Mouse (Mus musculus): ENCODE data around the gene Card14. TPM values are rescaled to one million over a fixed set of nuclear protein-coding genes. Genes with fewer than 3 reads are reported as not detected.

The Card14 gene
- total RNA-seq, 2 experiments from 2014 or later, result 0.06 to 0.16 TPM

DNA sequence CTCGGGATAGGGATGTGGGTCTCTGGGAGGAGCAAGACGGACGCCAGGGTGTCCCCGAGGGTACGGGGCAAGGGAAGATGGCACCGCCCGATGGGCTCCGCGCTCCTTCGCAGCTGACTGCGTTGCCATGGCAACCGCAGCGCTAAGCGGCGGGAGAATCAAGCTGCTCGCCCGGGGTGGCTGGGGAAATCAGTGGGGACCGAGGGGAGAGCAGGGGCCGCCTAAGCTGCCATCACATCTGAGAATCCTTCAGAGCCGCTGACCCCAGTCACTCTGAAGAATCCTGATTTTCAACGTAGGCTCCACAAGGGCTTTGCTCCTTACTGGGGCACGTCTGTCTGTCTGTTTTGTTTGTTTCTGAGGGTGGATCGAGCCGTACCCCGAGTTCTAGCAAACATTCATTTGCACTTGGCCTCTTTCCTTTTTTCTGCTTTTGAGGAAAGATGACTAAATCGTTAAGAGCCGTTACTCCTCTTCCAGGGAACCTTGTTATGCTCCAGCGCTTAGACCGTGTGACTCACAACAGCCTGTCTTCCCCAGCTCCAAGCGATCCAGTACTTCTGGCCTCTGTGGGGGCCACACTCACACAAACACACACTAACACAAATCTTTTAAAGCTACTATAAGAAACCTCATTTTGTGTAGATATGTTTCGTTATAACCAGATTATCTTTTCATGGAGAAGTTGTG, 7.2 kb upstream of the Card14 start:
- intact Hi-C loops (cut with DNase I), result loop anchor here (2.0 kb wide), 1 partner anchor 54 kb away; the partner anchor contains the start of genes Sgsh and Slc26a11
- DNase-seq, result no peak

GRCm38 (mm10) chr11:119300986-119301385, 6.6 kb upstream of the Card14 start:
- intact Hi-C loops (cut with DNase I), result loop anchor here (2.0 kb wide), 1 partner anchor 54 kb away; the partner anchor contains the start of genes Sgsh and Slc26a11
- no peak for DNase-seq

DNA sequence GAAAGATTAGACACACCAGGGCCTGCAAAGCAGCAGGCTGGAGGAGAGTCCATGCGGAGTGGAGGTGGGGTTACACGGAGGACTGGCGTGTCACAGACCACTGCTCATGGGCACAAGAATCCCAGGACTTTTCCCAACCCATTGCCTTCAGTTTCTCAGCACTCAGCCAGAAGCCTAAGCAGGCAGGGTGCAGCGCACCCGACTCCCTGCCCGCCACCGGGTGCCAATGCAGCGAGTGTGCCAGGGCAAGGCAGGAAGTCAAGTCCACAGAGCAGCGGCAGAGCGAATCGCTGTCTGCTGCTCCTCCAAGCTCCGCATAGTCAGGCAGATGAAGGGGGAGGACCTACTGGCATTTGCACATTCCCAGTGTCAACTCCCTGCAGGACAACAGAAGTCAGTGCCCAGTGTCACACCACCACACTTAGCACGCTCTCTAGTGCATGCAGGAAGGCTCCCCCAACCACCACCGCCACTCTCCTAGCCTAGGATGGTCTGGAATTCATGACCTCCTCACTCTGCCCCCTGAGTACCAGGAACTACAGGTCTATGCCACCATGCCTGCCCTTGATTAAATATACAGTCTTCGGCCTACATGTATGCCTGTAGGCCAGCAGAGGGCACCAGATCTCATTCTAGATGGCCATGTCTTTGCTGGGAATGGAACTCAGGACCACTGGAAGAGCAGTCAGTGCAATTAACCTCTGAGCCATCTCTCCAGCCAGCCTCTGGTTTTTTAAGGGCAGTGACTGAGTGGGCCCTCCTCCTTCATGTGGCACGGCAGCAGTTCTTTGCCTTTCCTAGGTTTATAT, 2.5 kb upstream of the Card14 start:
- peak; percentile 28 for DNase-seq
- intact Hi-C loops (cut with DNase I), result no loop called here

- no peak for DNase-seq
- intact Hi-C loops (cut with DNase I), result no loop called here
These were observed 558 bp upstream of the Card14 start for GRCm38 (mm10) chr11:119306762-119307657.

- intact Hi-C loops (cut with DNase I), result no loop called here
- DNase-seq, result no peak
These were observed 348 bp downstream of the Card14 start for GRCm38 (mm10) chr11:119307916-119308315.

GRCm38 (mm10) chr11:119310621-119311020, 3.1 kb downstream of the Card14 start:
- no peak for DNase-seq
- intact Hi-C loops (cut with DNase I), result no loop called here

DNA sequence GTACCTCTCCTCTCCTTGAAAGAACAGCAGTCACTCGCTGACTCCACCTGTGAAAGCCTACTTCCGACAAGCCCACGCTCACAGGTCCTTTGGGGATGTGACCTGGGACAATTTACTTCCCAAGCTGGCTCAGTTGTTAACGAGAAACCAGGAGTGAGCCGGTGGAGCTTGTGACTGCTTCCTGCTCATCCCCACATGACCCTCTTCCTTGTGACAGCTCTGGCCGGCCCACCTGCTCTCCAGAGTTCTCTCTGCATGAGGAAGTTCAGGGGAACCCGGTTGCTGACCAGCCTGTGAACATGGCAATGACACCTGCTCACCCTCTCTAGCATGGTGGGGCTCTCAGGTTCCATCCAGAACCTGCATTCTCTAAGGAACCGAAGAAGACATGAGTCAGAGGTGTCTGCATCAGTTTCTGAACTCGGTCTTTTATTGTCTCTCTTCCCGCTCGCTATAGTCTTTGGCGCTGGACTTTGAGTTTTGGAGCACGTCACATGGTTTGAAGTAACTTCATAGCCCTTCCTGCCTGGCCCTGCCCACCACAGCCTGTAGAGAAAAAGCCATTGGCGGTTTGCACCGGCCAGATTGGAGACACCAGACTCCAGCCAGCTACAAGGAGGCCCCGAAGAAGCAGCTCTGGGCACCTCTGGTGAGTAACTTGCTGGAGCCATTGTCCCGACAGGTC, 6.8 kb downstream of the Card14 start:
- intact Hi-C loops (cut with DNase I), result no loop called here
- DNase-seq, result no peak

- peak; percentile 12 to 24 for DNase-seq
- intact Hi-C loops (cut with DNase I), result no loop called here
These were observed 9.2 kb downstream of the Card14 start for GRCm38 (mm10) chr11:119316720-119317119.

- intact Hi-C loops (cut with DNase I), result no loop called here
- DNase-seq, result no peak
These were observed 15.0 kb downstream of the Card14 start for GRCm38 (mm10) chr11:119322521-119322920.

GRCm38 (mm10) chr11:119325068-119325467, 17.5 kb downstream of the Card14 start:
- no peak for DNase-seq
- intact Hi-C loops (cut with DNase I), result no loop called here

DNA sequence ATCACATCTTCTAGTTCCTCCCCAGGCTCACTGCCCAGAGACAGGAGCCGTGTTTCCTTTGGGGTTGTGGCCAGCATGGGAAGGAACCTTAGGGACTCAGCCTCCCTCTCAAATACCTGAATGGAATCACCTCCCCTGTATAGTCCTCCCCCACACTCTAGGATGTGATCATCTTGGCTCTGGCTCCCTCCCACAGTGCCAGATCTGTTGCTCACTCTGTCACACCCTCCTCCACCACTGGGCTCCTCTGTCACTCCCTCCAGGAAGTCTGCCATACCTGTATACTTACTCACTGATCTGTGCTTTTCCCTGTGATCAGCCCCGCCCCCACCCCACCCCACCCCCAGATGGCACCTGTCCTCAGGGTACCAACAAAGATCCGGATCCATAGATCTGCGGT, 23.0 kb downstream of the Card14 start:
- intact Hi-C loops (cut with DNase I), result no loop called here
- no peak for DNase-seq

DNA sequence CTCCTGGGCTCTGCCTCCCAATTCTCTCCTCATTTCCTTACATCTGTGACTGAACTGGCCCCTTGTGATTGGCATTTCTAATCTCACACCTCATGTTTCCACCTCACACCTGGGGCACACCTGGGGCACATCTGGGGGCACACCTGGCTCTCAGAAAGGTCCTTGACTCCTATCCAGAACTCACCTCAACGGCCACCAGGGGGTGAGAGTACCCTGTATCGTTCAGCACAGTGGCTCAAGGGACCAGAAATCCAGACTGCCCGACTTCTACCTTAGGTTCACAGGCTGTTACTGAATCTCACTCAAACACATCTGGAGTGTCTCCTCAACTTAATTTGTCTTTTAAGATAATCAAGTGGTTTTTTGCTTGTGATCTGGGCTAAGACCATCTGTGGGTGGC, 24.4 kb downstream of the Card14 start:
- no peak for DNase-seq
- intact Hi-C loops (cut with DNase I), result no loop called here

DNA sequence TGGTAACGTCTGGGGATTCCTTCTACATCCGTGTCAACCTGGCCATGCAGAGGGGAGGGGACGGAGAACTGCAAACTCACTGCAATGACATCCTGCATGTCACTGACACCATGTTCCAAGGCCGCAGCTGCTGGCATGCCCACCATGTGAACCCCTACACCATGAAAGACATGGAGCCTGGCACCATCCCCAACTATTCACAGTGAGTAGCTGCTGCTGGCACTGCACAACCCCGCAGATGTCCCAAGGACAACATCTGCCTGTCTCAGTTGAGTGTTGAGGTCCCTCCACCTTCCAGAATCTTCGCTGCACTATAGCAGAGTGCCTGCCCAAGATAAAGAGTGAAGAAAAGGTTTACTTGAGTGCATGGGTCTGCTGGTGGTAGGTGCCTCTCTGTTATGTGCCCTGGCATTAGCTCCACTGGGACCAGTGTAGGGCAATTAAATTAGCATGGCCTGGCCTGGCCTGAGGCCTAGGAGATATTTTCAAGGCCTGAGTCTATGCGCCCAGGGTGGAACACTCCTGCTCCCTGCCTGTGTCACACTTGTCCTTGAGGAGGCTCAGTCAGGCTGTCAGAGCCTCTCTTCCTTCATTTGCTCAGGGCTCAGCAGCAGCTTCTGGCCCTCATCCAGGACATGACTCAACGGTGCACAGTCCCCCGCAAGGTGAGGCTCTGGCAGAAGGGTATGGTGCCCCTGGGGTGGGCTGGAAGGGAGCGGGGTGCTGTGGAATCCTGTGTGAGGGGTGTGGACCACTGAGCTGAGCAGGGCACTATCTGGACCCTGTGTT, 30.9 kb downstream of the Card14 start:
- intact Hi-C loops (cut with DNase I), result loop anchor here (1.0 to 5.0 kb wide), 3 partner anchors 25 to 154 kb away; partner anchors contain the start of gene Endov
- DNase-seq, result no peak

DNA sequence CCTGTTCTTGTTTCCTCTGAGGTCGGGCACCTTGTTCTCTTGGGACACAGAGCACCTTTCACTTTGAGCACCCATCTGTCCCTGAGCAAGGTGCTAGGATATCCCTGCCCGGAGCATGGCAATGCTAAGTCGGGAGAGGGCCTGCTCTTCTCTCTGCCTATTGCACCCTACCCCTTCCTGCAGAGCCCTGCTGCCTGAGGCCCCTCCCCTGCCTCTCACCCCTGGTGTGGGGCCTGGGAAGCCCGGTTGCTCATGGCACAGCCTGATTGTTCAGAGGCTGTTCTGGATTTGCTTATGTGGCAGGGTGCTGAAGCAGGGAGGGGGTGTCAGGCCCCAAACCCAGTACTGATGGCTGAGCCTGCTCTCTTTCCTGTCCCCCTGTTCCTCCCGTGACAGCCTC, 31.6 kb downstream of the Card14 start:
- intact Hi-C loops (cut with DNase I), result loop anchor here (1.0 to 5.0 kb wide), 3 partner anchors 24 to 153 kb away; partner anchors contain the start of gene Endov
- DNase-seq, result no peak

- intact Hi-C loops (cut with DNase I), result loop anchor here (1.0 to 5.0 kb wide), 3 partner anchors 24 to 153 kb away; partner anchors contain the start of gene Endov
- peak; percentile 67 to 81 for DNase-seq
These were observed 32.1 kb downstream of the Card14 start for GRCm38 (mm10) chr11:119339637-119340036.

DNA sequence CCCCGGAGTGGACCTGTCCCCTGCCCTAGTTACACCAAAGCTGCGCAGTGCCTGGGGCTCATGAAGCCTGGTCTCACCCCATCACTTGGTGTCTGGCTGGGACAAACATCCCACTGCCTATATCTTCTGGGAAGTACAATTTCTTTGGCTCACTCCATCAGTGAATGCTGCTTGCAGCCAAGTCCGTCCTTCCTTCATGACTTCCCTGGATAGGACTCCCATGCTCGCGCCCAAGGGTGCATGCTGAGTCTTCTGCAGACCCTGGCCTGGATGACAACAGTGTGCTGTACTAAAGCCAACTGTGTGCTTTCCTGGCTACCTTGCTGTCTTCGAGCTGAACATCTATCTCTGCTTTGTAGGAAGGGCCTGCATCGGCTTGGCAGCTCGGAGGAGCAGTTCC, 36.6 kb downstream of the Card14 start:
- intact Hi-C loops (cut with DNase I), result no loop called here
- no peak for DNase-seq

DNA sequence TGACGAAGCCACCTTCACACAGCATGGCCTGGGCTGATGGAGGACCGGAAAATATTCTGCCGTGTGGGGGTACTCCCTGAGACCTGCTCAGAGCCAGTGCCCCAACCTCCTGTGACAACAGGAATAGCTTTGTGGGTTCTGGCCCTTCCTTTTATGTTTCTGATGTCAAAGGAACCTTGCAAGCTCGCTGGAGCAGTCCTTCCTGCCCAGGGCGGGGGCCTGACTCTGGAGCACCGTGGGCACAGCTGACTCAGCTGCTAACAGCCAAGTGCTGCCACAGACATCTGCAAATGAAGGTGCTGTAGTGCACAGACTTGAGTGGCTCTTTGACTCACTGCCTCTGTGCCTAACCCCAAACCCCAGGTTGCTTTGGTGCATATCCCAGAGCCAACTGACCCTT, 37.3 kb downstream of the Card14 start:
- DNase-seq, result no peak
- intact Hi-C loops (cut with DNase I), result no loop called here

DNA sequence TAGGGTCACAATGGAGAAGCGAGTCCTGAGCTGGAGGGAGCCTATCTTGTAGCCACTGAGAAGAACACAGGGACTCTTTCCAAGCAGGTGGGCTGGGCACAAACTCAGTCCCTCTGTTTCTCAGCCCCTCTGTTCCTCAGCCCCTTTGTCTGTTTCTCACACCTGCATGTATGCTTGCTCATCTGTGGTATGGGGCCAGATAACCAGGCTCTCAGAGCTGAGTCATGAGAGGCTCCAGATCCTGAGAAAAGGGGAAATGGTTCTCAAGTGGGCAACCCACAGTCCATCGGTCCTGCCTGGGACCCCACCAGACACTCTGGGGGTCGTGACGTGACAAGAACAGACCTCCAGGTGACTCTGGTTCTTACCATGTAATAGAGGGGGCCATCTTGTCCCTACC, 39.6 kb downstream of the Card14 start:
- DNase-seq, result no peak
- intact Hi-C loops (cut with DNase I), result no loop called here

- no peak for DNase-seq
- intact Hi-C loops (cut with DNase I), result no loop called here
These were observed 44.5 kb downstream of the Card14 start for GRCm38 (mm10) chr11:119352113-119352512.

Measured in heart, postnatal 36 days (tissue).